ENCODE assay signal across 26 mouse cellular contexts in genomic region chr4:134600060-134600459, GRCm38 (mm10). TPM values are rescaled to one million over a fixed set of nuclear protein-coding genes. Genes with fewer than 3 reads are reported as not detected.
DNase-seq lines count a peak whose midpoint lies in the region; ATAC-seq lines count a peak whose summit lies in the region.
"Had no signal": no experiment of that assay in that cellular context is flagged by ENCODE, and none has a peak within 500 bp of the region (broad histone marks: within the 10 kb centered on the region; RNA-seq: fewer than 3 reads in every experiment).

No protein-coding gene starts in this region.

- no peak overlapping the region for H3K4me2 ChIP-seq in hindbrain, embryonic 13.5 days
- no peak overlapping the region for H3K4me2 ChIP-seq in neural tube, embryonic 13.5 days
- H3K4me2 ChIP-seq: forebrain, embryonic 12.5 days; heart, embryonic 15.5 days; kidney, embryonic 15.5 days; midbrain, embryonic 15.5 days had no signal

- H3K4me1 ChIP-seq in hindbrain, embryonic 13.5 days (replicated peaks) = peaks cover 50% of the 10 kb centered on the region
- H3K4me1 ChIP-seq in hindbrain, embryonic 10.5 days (replicated peaks) = peaks cover 58% of the 10 kb centered on the region
- H3K4me1 ChIP-seq in neural tube, embryonic 13.5 days (replicated peaks) = peaks cover 51% of the 10 kb centered on the region

- 80% methylated on average over 9 of the region's 9 CpGs for WGBS in hindbrain, embryonic 13.5 days
- WGBS in hindbrain, embryonic 10.5 days = 90% methylated on average over 9 of the region's 9 CpGs
- 78% methylated on average over 9 of the region's 9 CpGs for WGBS in neural tube, embryonic 13.5 days

- no peaks in the 10 kb centered on the region for H3K36me3 ChIP-seq in hindbrain, embryonic 13.5 days
- no peaks in the 10 kb centered on the region for H3K36me3 ChIP-seq in hindbrain, embryonic 10.5 days
- H3K36me3 ChIP-seq in neural tube, embryonic 13.5 days = no peaks in the 10 kb centered on the region
- H3K36me3 ChIP-seq: embryonic facial prominence, embryonic 10.5 days; forebrain, embryonic 12.5 days; G1E; heart, embryonic 15.5 days; kidney, embryonic 15.5 days; limb, embryonic 10.5 days; midbrain, embryonic 15.5 days had no signal

- ATAC-seq in hindbrain, embryonic 13.5 days (ENCODE audit: low FRiP score) = no peak
- ATAC-seq in neural tube, embryonic 13.5 days (ENCODE audit: low read depth) = no peak
- ATAC-seq: activated CD4-positive, CD25-positive, alpha-beta regulatory T cell, adult 4 months; intestine, embryonic 16.5 days; liver, postnatal 0 days; midbrain, embryonic 15.5 days had no signal

- no peak overlapping the region for H3K4me3 ChIP-seq in hindbrain, embryonic 13.5 days
- no peak overlapping the region for H3K4me3 ChIP-seq in hindbrain, embryonic 10.5 days
- no peak overlapping the region for H3K4me3 ChIP-seq in neural tube, embryonic 13.5 days
- H3K4me3 ChIP-seq: embryonic facial prominence, embryonic 10.5 days; forebrain, embryonic 12.5 days; heart, embryonic 15.5 days; kidney, embryonic 15.5 days; limb, embryonic 10.5 days; midbrain, embryonic 15.5 days had no signal

- no peak overlapping the region for H3K9ac ChIP-seq in hindbrain, embryonic 13.5 days
- H3K9ac ChIP-seq in neural tube, embryonic 13.5 days = no peak overlapping the region
- H3K9ac ChIP-seq: forebrain, embryonic 12.5 days; heart, embryonic 15.5 days; kidney, embryonic 15.5 days; liver, postnatal 0 days; midbrain, embryonic 15.5 days had no signal

- peak overlapping the region; percentile 77 for H3K27ac ChIP-seq in hindbrain, embryonic 13.5 days
- no peak overlapping the region; the same call in 1 of the 2 replicates for H3K27ac ChIP-seq in hindbrain, embryonic 10.5 days
- peak overlapping the region; percentile 76 for H3K27ac ChIP-seq in neural tube, embryonic 13.5 days (replicated peaks)
- H3K27ac ChIP-seq: forebrain, embryonic 12.5 days; heart, embryonic 15.5 days; limb, embryonic 10.5 days; midbrain, embryonic 15.5 days had no signal

- peak; percentile 67 for DNase-seq in cerebellum, adult 9-10 months
- no peak for DNase-seq in cerebellum, postnatal 36 days
- no peak for DNase-seq in hindbrain, embryonic 10.5 days (ENCODE audit: low spot score)
- DNase-seq in neural tube, embryonic 10.5 days (ENCODE audit: extremely low spot score, low spot score) = no peak
- DNase-seq in spleen, postnatal 4 days (ENCODE audit: low spot score in 2 of 2) = no peak
- DNase-seq in right cerebral cortex, adult 2 months (ENCODE audit: low spot score in 2 of 2) = no peak
- DNase-seq: adrenal gland, postnatal 14 days; gastrocnemius, postnatal 36 days; heart, postnatal 4 days; kidney, postnatal 4 days; liver, postnatal 0 days; lung, postnatal 10 days; right cerebral cortex, postnatal 14 days; spleen, adult 18-20 months; thymus, postnatal 4 days had no signal

- H3K27me3 ChIP-seq in hindbrain, embryonic 13.5 days = no peaks in the 10 kb centered on the region
- H3K27me3 ChIP-seq in hindbrain, embryonic 10.5 days (ENCODE audit: insufficient read depth, poor library complexity, severe bottlenecking) = no peaks in the 10 kb centered on the region
- H3K27me3 ChIP-seq in neural tube, embryonic 13.5 days = no peaks in the 10 kb centered on the region
- H3K27me3 ChIP-seq: forebrain, embryonic 12.5 days; heart, embryonic 15.5 days; kidney, embryonic 15.5 days; midbrain, embryonic 15.5 days had no signal

- H3K9me3 ChIP-seq in hindbrain, embryonic 13.5 days = no peaks in the 10 kb centered on the region
- no peaks in the 10 kb centered on the region for H3K9me3 ChIP-seq in hindbrain, embryonic 10.5 days
- H3K9me3 ChIP-seq in neural tube, embryonic 13.5 days = no peaks in the 10 kb centered on the region
- H3K9me3 ChIP-seq: embryonic facial prominence, embryonic 10.5 days; forebrain, embryonic 12.5 days; G1E; heart, embryonic 15.5 days; kidney, embryonic 15.5 days; limb, embryonic 10.5 days; midbrain, embryonic 15.5 days had no signal

RNA-seq across cellular contexts. Expression of gene Selenon, which starts 48.1 kb away (rescaled TPM):
- 9.5 and 11.0 TPM in 2 replicates for polyA plus RNA-seq in hindbrain, embryonic 13.5 days (2015; fragmentation: Nextera tagmentation; extraction: Ambion mirVana)
- polyA plus RNA-seq in hindbrain, embryonic 10.5 days (2016; fragmentation: Nextera tagmentation; extraction: Ambion mirVana) = 8.6 and 10.3 TPM in 2 replicates
- polyA plus RNA-seq in neural tube, embryonic 13.5 days (2015; fragmentation: Nextera tagmentation; extraction: Ambion mirVana) = 11.3 and 17.1 TPM in 2 replicates
- polyA plus RNA-seq: G1E had no signal
